Mouse (Mus musculus): ENCODE measurements around the gene Syt12.

GRCm38 (mm10) chr19:4441621-4442161 lies 35.6 kb downstream of the Syt12 start:
- TF ChIP-seq GATA1 (IDR thresholded peaks at IDR 0.05; ENCODE audit: borderline replicate concordance, low read length) (no peak), FLI1 (IDR thresholded peaks at IDR 0.05; ENCODE audit: low read length) (no peak)
